Mouse (Mus musculus) kidney, embryonic 14.5 days (tissue): ENCODE measurements around the gene Repin1. TPM values are rescaled to one million over a fixed set of nuclear protein-coding genes. Genes with fewer than 3 reads are reported as not detected.

ENCODE experiments used
- ATAC-seq: fragments of 200-750 bp; cut with Nextera tagmentation; 2 replicates; pipeline ENCODE4 v1.8.0; 2017; ENCODE audit warnings: moderate number of reproducible peaks, mild to moderate bottlenecking, moderate TSS enrichment, moderate library complexity; ENCODE audit not compliant: low FRiP score, low TSS enrichment
- H3K27ac ChIP-seq: fragments of 300-500 bp; sonication (generic); 2 replicates; pipeline ENCODE4 v1.5.1; 2014; ENCODE audit warnings: low read depth, mild to moderate bottlenecking, low read length, moderate library complexity, mixed read lengths
- H3K27me3 ChIP-seq: fragments of 300-500 bp; sonication (generic); 2 replicates; pipeline ENCODE4 v1.6.1; 2014; ENCODE audit warnings: mild to moderate bottlenecking, low read length; ENCODE audit not compliant: control insufficient read depth, insufficient read depth
- H3K36me3 ChIP-seq: fragments of 300-500 bp; sonication (generic); 2 replicates; pipeline ENCODE4 v1.6.1; 2014; ENCODE audit warnings: low read length, mixed read lengths; ENCODE audit not compliant: control insufficient read depth, insufficient read depth
- H3K4me1 ChIP-seq: fragments of 300-500 bp; sonication (generic); 2 replicates; pipeline ENCODE4 v1.6.1; 2014; ENCODE audit warnings: low read length, mixed read lengths; ENCODE audit not compliant: control insufficient read depth, insufficient read depth
- H3K4me2 ChIP-seq: fragments of 300-500 bp; sonication (generic); replicated peaks from 2 replicates; pipeline ENCODE4 v1.6.1; 2014; ENCODE audit warnings: low read depth, mild to moderate bottlenecking, low read length
- H3K4me3 ChIP-seq: fragments of 300-500 bp; sonication (generic); 2 replicates; pipeline ENCODE4 v1.5.1; 2014; ENCODE audit warnings: mild to moderate bottlenecking, low read length
- H3K9ac ChIP-seq: fragments of 300-500 bp; sonication (generic); 2 replicates; pipeline ENCODE4 v1.6.1; 2014; ENCODE audit warnings: low read depth, mild to moderate bottlenecking, low read length, moderate library complexity
- H3K9me3 ChIP-seq: fragments of 300-500 bp; sonication (generic); 2 replicates; pipeline ENCODE4 v1.6.1; 2016; ENCODE audit warnings: low read length; ENCODE audit not compliant: control insufficient read depth
- WGBS: fragments of 180-500 bp; shearing (Covaris S2); extraction: QIAGEN DNeasy Blood & Tissue Kit; methylation state at CpG from one replicate; pipeline ENCODE4 v1.1.7; 2014; 5-methylcytosine and 5-hydroxymethylcytosine counted together
- polyA plus RNA-seq: library from polyadenylated mRNA; unstranded; fragments of >200 nt; fragmentation: Nextera tagmentation; extraction: Ambion mirVana; gene quantifications from 2 replicates; pipeline ENCODE4 v1.2.1, GENCODE M21; 2014

The Repin1 gene
- polyA plus RNA-seq, 1 experiment from 2014 or later = 47.0 TPM

GRCm38 (mm10) chr6:48572572-48573061, 21.1 kb upstream of the Repin1 start, which contains the start of gene Rarres2:
Gene Rarres2 (minus strand): TSS chr6:48572789.
- 13% methylated on average over 6 of the region's 6 CpGs for WGBS

GRCm38 (mm10) chr6:48573280-48573679, 20.4 kb upstream of the Repin1 start:
- 26% methylated on average over 10 of the region's 10 CpGs for WGBS
- no peak overlapping the region for H3K9ac ChIP-seq
- H3K4me3 ChIP-seq = no peak overlapping the region
- H3K36me3 ChIP-seq = no peaks in the 10 kb centered on the region
- no peaks in the 10 kb centered on the region for H3K9me3 ChIP-seq
- H3K4me2 ChIP-seq = no peak overlapping the region
- ATAC-seq = peak; percentile 15; the same call in 1 of the 2 replicates
- no peaks in the 10 kb centered on the region for H3K27me3 ChIP-seq
- peaks cover 30% of the 10 kb centered on the region for H3K4me1 ChIP-seq
- H3K27ac ChIP-seq = no peak overlapping the region; the same call in 1 of the 2 replicates

More at GRCm38 (mm10) chr6:48572572-48573061, 21.1 kb upstream of the Repin1 start, which contains the start of gene Rarres2:
- H3K4me3 ChIP-seq = peak within 1 kb of the TSS; percentile 11; the same call in 1 of the 2 replicates
- peak; percentile 69 for ATAC-seq
- peaks cover 26% of the 10 kb centered on the region; the same call in 1 of the 2 replicates for H3K4me1 ChIP-seq
- no peaks in the 10 kb centered on the region for H3K36me3 ChIP-seq
- H3K9ac ChIP-seq = peak within 1 kb of the TSS; percentile 28; the same call in 1 of the 2 replicates
- peak within 1 kb of the TSS; percentile 73; the same call in 1 of the 2 replicates for H3K27ac ChIP-seq
- no peaks in the 10 kb centered on the region for H3K27me3 ChIP-seq
- H3K4me2 ChIP-seq = peak within 1 kb of the TSS; percentile 35
- H3K9me3 ChIP-seq = no peaks in the 10 kb centered on the region

GRCm38 (mm10) chr6:48573981-48574380, 19.7 kb upstream of the Repin1 start:
- no peak for ATAC-seq
- Histone ChIP-seq H3K4me2 (no peak overlapping the region), H3K9me3 (no peaks in the 10 kb centered on the region), H3K4me3 (no peak overlapping the region), H3K27me3 (no peaks in the 10 kb centered on the region), H3K36me3 (no peaks in the 10 kb centered on the region), H3K4me1 (peaks cover 29% of the 10 kb centered on the region), H3K9ac (no peak overlapping the region), H3K27ac (no peak overlapping the region)
- 71% methylated on average over 3 of the region's 3 CpGs for WGBS

GRCm38 (mm10) chr6:48578736-48579135, 14.9 kb upstream of the Repin1 start:
- no peak for ATAC-seq
- Histone ChIP-seq H3K4me1 (peaks cover 18% of the 10 kb centered on the region; the same call in 1 of the 2 replicates), H3K27ac (no peak overlapping the region)

GRCm38 (mm10) chr6:48579215-48579648, 14.5 kb upstream of the Repin1 start:
- Histone ChIP-seq H3K9me3 (no peaks in the 10 kb centered on the region), H3K27ac (peak overlapping the region; percentile 55; the same call in 1 of the 2 replicates), H3K4me1 (peaks cover 18% of the 10 kb centered on the region; the same call in 1 of the 2 replicates), H3K4me3 (no peak overlapping the region), H3K27me3 (no peaks in the 10 kb centered on the region), H3K36me3 (no peaks in the 10 kb centered on the region), H3K9ac (no peak overlapping the region), H3K4me2 (no peak overlapping the region)
- no peak for ATAC-seq
- WGBS = 29% methylated on average over 5 of the region's 5 CpGs

More at GRCm38 (mm10) chr6:48578736-48579135, 14.9 kb upstream of the Repin1 start:
- H3K4me2 ChIP-seq = no peak overlapping the region
- no peak overlapping the region for H3K9ac ChIP-seq
- no peaks in the 10 kb centered on the region for H3K36me3 ChIP-seq
- WGBS = 24% methylated on average over 5 of the region's 5 CpGs
- H3K4me3 ChIP-seq = no peak overlapping the region
- H3K9me3 ChIP-seq = no peaks in the 10 kb centered on the region
- no peaks in the 10 kb centered on the region for H3K27me3 ChIP-seq

GRCm38 (mm10) chr6:48581257-48581656, 12.4 kb upstream of the Repin1 start:
- H3K4me3 ChIP-seq = no peak overlapping the region
- no peak overlapping the region for H3K9ac ChIP-seq
- no peak for ATAC-seq
- H3K4me1 ChIP-seq = peaks cover 18% of the 10 kb centered on the region; the same call in 1 of the 2 replicates
- H3K4me2 ChIP-seq = no peak overlapping the region
- no peaks in the 10 kb centered on the region for H3K27me3 ChIP-seq
- WGBS = 77% methylated on average over 3 of the region's 3 CpGs
- H3K27ac ChIP-seq = no peak overlapping the region
- no peaks in the 10 kb centered on the region for H3K9me3 ChIP-seq
- H3K36me3 ChIP-seq = no peaks in the 10 kb centered on the region

- no peaks in the 10 kb centered on the region for H3K9me3 ChIP-seq
- peaks cover 18% of the 10 kb centered on the region; the same call in 1 of the 2 replicates for H3K4me1 ChIP-seq
- H3K36me3 ChIP-seq = no peaks in the 10 kb centered on the region
- no peak overlapping the region for H3K9ac ChIP-seq
- 59% methylated on average over 3 of the region's 3 CpGs for WGBS
- ATAC-seq = no peak; the same call in 1 of the 2 replicates
- no peak overlapping the region for H3K27ac ChIP-seq
- H3K4me2 ChIP-seq = no peak overlapping the region
- H3K27me3 ChIP-seq = no peaks in the 10 kb centered on the region
- no peak overlapping the region for H3K4me3 ChIP-seq
These were observed 11.6 kb upstream of the Repin1 start for GRCm38 (mm10) chr6:48582037-48582436.

GRCm38 (mm10) chr6:48589194-48589750, 4.4 kb upstream of the Repin1 start, which contains the start of gene Gm45021:
Gene Gm45021 (plus strand): TSS chr6:48589610.
- Histone ChIP-seq H3K4me1 (0 out of 2 replicates have a peak, but pooled peaks cover 4% of the 10 kb centered on the region), H3K4me2 (no peak within 1 kb of the TSS), H3K9me3 (no peaks in the 10 kb centered on the region), H3K27ac (peak within 1 kb of the TSS; percentile 30; the same call in 1 of the 2 replicates), H3K36me3 (no peaks in the 10 kb centered on the region), H3K9ac (no peak within 1 kb of the TSS), H3K27me3 (no peaks in the 10 kb centered on the region), H3K4me3 (no peak within 1 kb of the TSS)
- 10% methylated on average over 6 of the region's 6 CpGs for WGBS
- ATAC-seq = no peak
